Mouse (Mus musculus) stomach, embryonic 16.5 days (tissue): ENCODE measurements around the gene Eml4. TPM values are rescaled to one million over a fixed set of nuclear protein-coding genes. Genes with fewer than 3 reads are reported as not detected.

Source experiments
- ATAC-seq: fragments of 200-750 bp; cut with Nextera tagmentation; 2 replicates; pipeline ENCODE4 v1.8.0; 2017; ENCODE audit warnings: moderate number of reproducible peaks, moderate TSS enrichment; ENCODE audit not compliant: insufficient read depth, low FRiP score
- H3K27ac ChIP-seq: fragments of 300-500 bp; sonication (generic); 2 replicates; pipeline ENCODE4 v1.5.1; 2014; ENCODE audit warnings: low read length
- H3K27me3 ChIP-seq: fragments of 300-500 bp; sonication (generic); 2 replicates; pipeline ENCODE4 v1.6.1; 2014; ENCODE audit warnings: low read length, control low read depth, mixed read lengths; ENCODE audit not compliant: control insufficient read depth, insufficient read depth
- H3K36me3 ChIP-seq: fragments of 300-500 bp; sonication (generic); 2 replicates; pipeline ENCODE4 v1.6.1; 2014; ENCODE audit warnings: low read length; ENCODE audit not compliant: control insufficient read depth, insufficient read depth
- H3K4me1 ChIP-seq: fragments of 300-500 bp; sonication (generic); 2 replicates; pipeline ENCODE4 v1.6.1; 2014; ENCODE audit warnings: low read length, control low read depth, mixed read lengths; ENCODE audit not compliant: control insufficient read depth, insufficient read depth
- H3K4me2 ChIP-seq: fragments of 300-500 bp; sonication (generic); 2 replicates; pipeline ENCODE4 v1.6.1; 2014; ENCODE audit warnings: low read depth, low read length, mixed read lengths
- H3K4me3 ChIP-seq: fragments of 300-500 bp; sonication (generic); replicated peaks from 2 replicates; pipeline ENCODE4 v1.5.1; 2014; ENCODE audit warnings: mild to moderate bottlenecking, low read length
- H3K9ac ChIP-seq: fragments of 300-500 bp; sonication (generic); 2 replicates; pipeline ENCODE4 v1.6.1; 2014; ENCODE audit warnings: low read length
- H3K9me3 ChIP-seq: fragments of 300-500 bp; sonication (generic); replicated peaks from 2 replicates; pipeline ENCODE4 v1.6.1; 2016; ENCODE audit warnings: low read length, control low read depth; ENCODE audit not compliant: control insufficient read depth
- WGBS: fragments of 180-500 bp; shearing (Covaris S2); extraction: QIAGEN DNeasy Blood & Tissue Kit; methylation state at CpG from one replicate; pipeline ENCODE4 v1.1.7; 2014; 5-methylcytosine and 5-hydroxymethylcytosine counted together
- polyA plus RNA-seq: library from polyadenylated mRNA; unstranded; fragments of >200 nt; fragmentation: Nextera tagmentation; extraction: Ambion mirVana; gene quantifications from 2 replicates; pipeline ENCODE4 v1.2.1, GENCODE M21; 2015

Eml4 gene
- polyA plus RNA-seq, 1 experiment from 2014 or later, result 24.2 TPM

DNA sequence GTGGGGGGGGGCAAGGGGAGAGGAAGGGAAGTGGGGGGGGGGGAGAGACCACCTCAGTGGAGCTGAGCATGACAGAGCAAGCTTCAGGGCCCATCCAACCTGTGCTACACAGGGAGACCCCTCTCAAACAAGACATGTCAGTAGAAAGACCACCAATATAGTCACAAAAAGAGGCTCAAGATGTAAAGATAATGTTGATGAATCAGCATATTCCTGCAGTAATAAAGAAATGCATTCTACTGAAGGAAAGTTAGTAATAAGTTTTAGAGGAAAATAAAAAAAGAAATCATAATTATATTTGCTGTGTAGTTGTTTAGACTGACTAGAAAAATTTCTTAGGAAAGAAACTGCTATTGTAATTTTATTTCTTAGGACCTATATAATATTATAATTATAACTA lies 23.4 kb downstream of the Eml4 start:
- Histone ChIP-seq H3K9me3 (no peaks in the 10 kb centered on the region), H3K4me3 (no peak overlapping the region), H3K4me2 (no peak overlapping the region), H3K36me3 (no peaks in the 10 kb centered on the region), H3K27ac (no peak overlapping the region), H3K27me3 (no peaks in the 10 kb centered on the region), H3K9ac (no peak overlapping the region), H3K4me1 (peaks cover 5% of the 10 kb centered on the region; the same call in 1 of the 2 replicates)
- no peak for ATAC-seq

- H3K27me3 ChIP-seq, result no peaks in the 10 kb centered on the region
- no peak for ATAC-seq
- H3K9ac ChIP-seq, result no peak overlapping the region
- H3K36me3 ChIP-seq, result no peaks in the 10 kb centered on the region
- no peak overlapping the region for H3K27ac ChIP-seq
- no peaks in the 10 kb centered on the region for H3K9me3 ChIP-seq
- WGBS, result 72% methylated on average over 3 of the region's 3 CpGs
- H3K4me1 ChIP-seq, result peaks cover 5% of the 10 kb centered on the region; the same call in 1 of the 2 replicates
- no peak overlapping the region for H3K4me2 ChIP-seq
- no peak overlapping the region for H3K4me3 ChIP-seq
These were observed 25.1 kb downstream of the Eml4 start for GRCm38 (mm10) chr17:83375848-83376247.

DNA sequence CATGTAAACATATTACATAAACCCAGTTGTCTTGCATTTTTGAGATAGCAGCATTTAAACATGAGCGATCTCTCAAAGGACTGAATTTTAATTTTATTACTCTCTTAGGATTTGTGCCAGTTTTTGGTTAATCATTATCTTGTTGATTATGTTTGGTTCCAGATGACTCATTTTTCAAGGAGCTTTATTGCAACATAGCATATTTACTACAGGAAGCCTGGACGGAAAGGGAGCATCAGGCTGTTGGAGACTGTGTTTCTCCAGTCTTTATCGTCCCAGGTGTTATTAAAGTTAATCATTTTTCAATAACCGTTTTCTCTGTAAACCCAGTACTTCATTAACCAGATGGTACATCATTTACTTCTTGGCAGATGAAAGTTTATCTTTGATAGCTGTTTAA lies 26.1 kb downstream of the Eml4 start:
- Histone ChIP-seq H3K9ac (no peak overlapping the region), H3K4me2 (no peak overlapping the region), H3K27ac (no peak overlapping the region), H3K36me3 (no peaks in the 10 kb centered on the region), H3K9me3 (no peaks in the 10 kb centered on the region), H3K27me3 (no peaks in the 10 kb centered on the region), H3K4me3 (no peak overlapping the region), H3K4me1 (peaks cover 5% of the 10 kb centered on the region; the same call in 1 of the 2 replicates)
- no peak for ATAC-seq
- 43% methylated on average over 4 of the region's 4 CpGs for WGBS

DNA sequence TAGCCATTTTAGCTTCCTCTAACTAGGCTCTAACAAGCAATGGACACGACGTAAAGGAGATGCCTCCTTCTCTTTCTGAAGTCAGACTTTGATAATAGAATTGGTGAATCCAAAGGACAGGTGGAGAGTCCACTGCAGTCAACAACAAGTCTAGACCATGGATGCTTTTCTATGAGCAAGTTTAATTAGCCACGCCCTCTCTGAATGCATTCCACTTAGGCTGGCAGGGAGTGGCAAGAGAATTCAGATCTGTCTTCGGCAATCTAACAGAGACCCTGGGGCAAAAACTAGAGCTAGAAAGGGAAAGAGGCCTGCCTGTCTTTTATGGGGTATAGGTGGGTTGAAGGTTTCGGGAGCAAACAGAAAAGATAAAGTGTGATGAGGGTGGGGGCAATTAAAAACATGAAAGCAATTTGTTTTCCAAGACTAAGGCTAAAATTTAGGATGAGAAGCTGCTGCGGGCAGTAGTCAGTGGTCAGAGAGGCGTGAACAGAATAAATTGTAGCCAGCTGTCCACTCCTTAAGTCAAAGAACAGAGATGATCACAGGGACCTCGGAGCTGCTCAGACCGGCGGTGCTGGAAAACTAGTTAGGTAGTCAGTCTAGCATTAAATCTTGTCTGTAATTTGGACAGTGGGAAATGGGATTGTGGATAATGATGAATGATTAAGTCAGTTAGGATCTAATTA lies 27.2 kb downstream of the Eml4 start:
- H3K36me3 ChIP-seq, result no peaks in the 10 kb centered on the region
- H3K4me2 ChIP-seq, result no peak overlapping the region
- H3K4me1 ChIP-seq, result peaks cover 7% of the 10 kb centered on the region; the same call in 1 of the 2 replicates
- no peaks in the 10 kb centered on the region for H3K9me3 ChIP-seq
- no peak overlapping the region for H3K4me3 ChIP-seq
- no peak overlapping the region for H3K27ac ChIP-seq
- WGBS, result 80% methylated on average over 10 of the region's 10 CpGs
- H3K9ac ChIP-seq, result no peak overlapping the region
- no peak for ATAC-seq
- no peaks in the 10 kb centered on the region for H3K27me3 ChIP-seq

GRCm38 (mm10) chr17:83378444-83378762 lies 27.7 kb downstream of the Eml4 start:
- Histone ChIP-seq H3K27ac (no peak overlapping the region), H3K4me1 (peaks cover 9% of the 10 kb centered on the region; the same call in 1 of the 2 replicates), H3K9ac (no peak overlapping the region), H3K4me3 (no peak overlapping the region), H3K36me3 (no peaks in the 10 kb centered on the region), H3K4me2 (no peak overlapping the region), H3K9me3 (no peaks in the 10 kb centered on the region), H3K27me3 (no peaks in the 10 kb centered on the region)
- no peak for ATAC-seq
- 75% methylated on average over 4 of the region's 4 CpGs for WGBS

DNA sequence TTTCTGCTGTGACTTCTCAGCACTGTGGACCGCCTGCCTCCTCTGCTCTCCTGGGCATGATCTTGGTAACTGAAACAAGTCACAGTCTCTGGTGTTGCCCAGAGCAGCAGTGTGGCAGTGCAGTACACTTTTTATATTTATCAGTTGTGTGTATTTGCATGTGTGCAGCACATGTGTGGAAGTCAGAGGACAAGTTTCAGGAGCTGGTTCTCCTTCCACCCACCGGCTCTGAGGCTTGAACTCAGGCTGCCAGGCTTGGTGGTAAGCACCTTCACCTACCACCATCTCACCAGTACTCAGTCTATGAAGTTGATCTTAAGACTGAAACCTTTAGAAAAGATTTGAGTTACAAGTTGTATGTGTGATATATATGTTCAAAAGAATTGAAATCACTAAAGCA lies 28.6 kb downstream of the Eml4 start:
- ATAC-seq, result no peak
- Histone ChIP-seq H3K27me3 (no peaks in the 10 kb centered on the region), H3K4me1 (peaks cover 9% of the 10 kb centered on the region; the same call in 1 of the 2 replicates), H3K9me3 (no peaks in the 10 kb centered on the region), H3K9ac (no peak overlapping the region), H3K4me2 (no peak overlapping the region), H3K27ac (no peak overlapping the region), H3K4me3 (no peak overlapping the region), H3K36me3 (no peaks in the 10 kb centered on the region)
- 81% methylated on average over 2 of the region's 2 CpGs for WGBS

GRCm38 (mm10) chr17:83379791-83380190 lies 29.1 kb downstream of the Eml4 start:
- Histone ChIP-seq H3K36me3 (no peaks in the 10 kb centered on the region), H3K4me2 (no peak overlapping the region), H3K27ac (no peak overlapping the region), H3K4me3 (no peak overlapping the region), H3K27me3 (no peaks in the 10 kb centered on the region), H3K9ac (no peak overlapping the region), H3K4me1 (peaks cover 9% of the 10 kb centered on the region; the same call in 1 of the 2 replicates), H3K9me3 (no peaks in the 10 kb centered on the region)
- ATAC-seq, result no peak
- 67% methylated on average over 3 of the region's 3 CpGs for WGBS

DNA sequence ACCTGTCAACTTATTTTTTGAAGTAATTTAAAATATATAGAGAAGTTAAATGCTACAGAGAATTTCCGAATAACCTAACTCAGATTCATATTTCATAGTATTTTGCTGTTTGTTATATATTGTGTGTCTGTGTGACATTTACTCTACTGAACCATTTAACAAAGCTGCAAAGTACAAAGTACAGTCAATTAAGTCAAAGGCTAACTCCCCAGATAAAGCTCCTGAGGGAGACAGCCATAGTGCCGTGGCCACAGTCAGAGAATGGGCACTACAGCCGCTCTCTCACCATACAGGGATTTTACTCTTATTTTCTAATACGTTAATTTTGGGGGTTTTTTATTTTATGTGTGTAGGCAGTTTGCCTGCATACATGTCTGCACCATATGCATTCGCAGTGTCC lies 32.0 kb downstream of the Eml4 start:
- Histone ChIP-seq H3K4me1 (0 out of 2 replicates have a peak, but pooled peaks cover 7% of the 10 kb centered on the region), H3K27ac (no peak overlapping the region), H3K9me3 (no peaks in the 10 kb centered on the region), H3K27me3 (no peaks in the 10 kb centered on the region), H3K4me3 (no peak overlapping the region), H3K9ac (no peak overlapping the region), H3K36me3 (no peaks in the 10 kb centered on the region), H3K4me2 (no peak overlapping the region)
- no peak for ATAC-seq
- WGBS, result 83% methylated on average over 5 of the region's 5 CpGs

GRCm38 (mm10) chr17:83384981-83385380 lies 34.2 kb downstream of the Eml4 start:
- Histone ChIP-seq H3K4me3 (no peak overlapping the region), H3K4me1 (0 out of 2 replicates have a peak, but pooled peaks cover 3% of the 10 kb centered on the region), H3K9ac (no peak overlapping the region), H3K4me2 (no peak overlapping the region), H3K27me3 (no peaks in the 10 kb centered on the region), H3K27ac (no peak overlapping the region), H3K36me3 (no peaks in the 10 kb centered on the region), H3K9me3 (no peaks in the 10 kb centered on the region)
- ATAC-seq, result no peak
- 87% methylated on average over 2 of the region's 2 CpGs for WGBS
